Comparison of ENCODE assay signal across 20 mouse cellular contexts in genomic region chr11:88123021-88123420, GRCm38 (mm10). TPM values are rescaled to one million over a fixed set of nuclear protein-coding genes. Genes with fewer than 3 reads are reported as not detected.
DNase-seq lines count a peak whose midpoint lies in the region; ATAC-seq lines count a peak whose summit lies in the region.
"Had no signal": no experiment of that assay in that cellular context is flagged by ENCODE, and none has a peak within 500 bp of the region (broad histone marks: within the 10 kb centered on the region; RNA-seq: fewer than 3 reads in every experiment).

No protein-coding gene starts in this region.

- no peaks in the 10 kb centered on the region for H3K9me3 ChIP-seq in forebrain, embryonic 11.5 days (ENCODE audit: control insufficient read depth, low read length)
- H3K9me3 ChIP-seq in forebrain, embryonic 13.5 days (replicated peaks), result no peaks in the 10 kb centered on the region
- no peaks in the 10 kb centered on the region for H3K9me3 ChIP-seq in kidney, embryonic 15.5 days (replicated peaks)
- no peaks in the 10 kb centered on the region for H3K9me3 ChIP-seq in embryonic facial prominence, embryonic 10.5 days
- no peaks in the 10 kb centered on the region for H3K9me3 ChIP-seq in neural tube, embryonic 15.5 days (replicated peaks)
- H3K9me3 ChIP-seq: heart, embryonic 13.5 days had no signal

- no peak overlapping the region for H3K9ac ChIP-seq in forebrain, embryonic 11.5 days (ENCODE audit: low read length)
- no peak overlapping the region for H3K9ac ChIP-seq in forebrain, embryonic 13.5 days
- 0 out of 2 replicates have a peak overlapping the region, but pooled peaks have one; percentile 19 for H3K9ac ChIP-seq in kidney, embryonic 15.5 days
- no peak overlapping the region for H3K9ac ChIP-seq in neural tube, embryonic 15.5 days (replicated peaks)
- H3K9ac ChIP-seq: heart, embryonic 13.5 days had no signal

- H3K4me1 ChIP-seq in forebrain, embryonic 11.5 days (replicated peaks; ENCODE audit: control insufficient read depth, insufficient read depth, low read length), result peaks cover 51% of the 10 kb centered on the region
- peaks cover 74% of the 10 kb centered on the region for H3K4me1 ChIP-seq in forebrain, embryonic 13.5 days
- H3K4me1 ChIP-seq in kidney, embryonic 15.5 days, result peaks cover 56% of the 10 kb centered on the region
- H3K4me1 ChIP-seq in embryonic facial prominence, embryonic 10.5 days, result peaks cover 81% of the 10 kb centered on the region
- peaks cover 48% of the 10 kb centered on the region for H3K4me1 ChIP-seq in neural tube, embryonic 15.5 days

- no peaks in the 10 kb centered on the region for H3K27me3 ChIP-seq in forebrain, embryonic 11.5 days (ENCODE audit: control insufficient read depth, insufficient read depth, low read length)
- H3K27me3 ChIP-seq in forebrain, embryonic 13.5 days, result no peaks in the 10 kb centered on the region
- no peaks in the 10 kb centered on the region for H3K27me3 ChIP-seq in kidney, embryonic 15.5 days
- H3K27me3 ChIP-seq in embryonic facial prominence, embryonic 10.5 days (replicated peaks; ENCODE audit: low read depth, poor library complexity, severe bottlenecking), result no peaks in the 10 kb centered on the region
- no peaks in the 10 kb centered on the region for H3K27me3 ChIP-seq in neural tube, embryonic 15.5 days (replicated peaks)
- H3K27me3 ChIP-seq: heart, embryonic 13.5 days had no signal

- no peak for DNase-seq in forebrain, embryonic 11.5 days (ENCODE audit: low spot score)
- DNase-seq in kidney, adult 9 months, result no peak
- no peak for DNase-seq in embryonic facial prominence, embryonic 10.5 days (ENCODE audit: low spot score)
- DNase-seq in ovary, postnatal 14 days (ENCODE audit: low spot score), result no peak
- DNase-seq: adrenal gland, postnatal 25 days; cerebellum, adult 9-11 months; embryo, embryonic 11 days; heart, postnatal 36 days; layer of hippocampus, postnatal 36 days; lung, adult 2 months; lung, postnatal 36 days; thymus, postnatal 25 days had no signal

- no peak for ATAC-seq in forebrain, embryonic 11.5 days (replicated peaks; ENCODE audit: low FRiP score)
- ATAC-seq in forebrain, embryonic 13.5 days, result no peak
- ATAC-seq in kidney, embryonic 15.5 days (replicated peaks; ENCODE audit: low FRiP score), result no peak
- no peak for ATAC-seq in neural tube, embryonic 15.5 days (ENCODE audit: low FRiP score)
- ATAC-seq in CD4-positive, CD25-positive, alpha-beta regulatory T cell, adult 4 months, result no peak
- ATAC-seq: intestine, embryonic 16.5 days had no signal

- H3K36me3 ChIP-seq in forebrain, embryonic 11.5 days (ENCODE audit: control insufficient read depth, insufficient read depth, low read length), result no peaks in the 10 kb centered on the region
- H3K36me3 ChIP-seq in forebrain, embryonic 13.5 days (ENCODE audit: poor library complexity, severe bottlenecking), result peaks cover 6% of the 10 kb centered on the region; the same call in 1 of the 2 replicates
- H3K36me3 ChIP-seq in kidney, embryonic 15.5 days, result 0 out of 2 replicates have a peak, but pooled peaks cover 3% of the 10 kb centered on the region
- peaks cover 13% of the 10 kb centered on the region for H3K36me3 ChIP-seq in embryonic facial prominence, embryonic 10.5 days (replicated peaks)
- H3K36me3 ChIP-seq in neural tube, embryonic 15.5 days, result no peaks in the 10 kb centered on the region

- H3K4me2 ChIP-seq in forebrain, embryonic 11.5 days (ENCODE audit: low read depth, low read length, severe bottlenecking), result no peak overlapping the region
- H3K4me2 ChIP-seq in forebrain, embryonic 13.5 days, result no peak overlapping the region
- H3K4me2 ChIP-seq in kidney, embryonic 15.5 days, result no peak overlapping the region
- no peak overlapping the region for H3K4me2 ChIP-seq in neural tube, embryonic 15.5 days
- H3K4me2 ChIP-seq: heart, embryonic 13.5 days; liver, embryonic 11.5 days had no signal

- no peak overlapping the region for H3K4me3 ChIP-seq in forebrain, embryonic 11.5 days (ENCODE audit: low read depth, low read length)
- no peak overlapping the region for H3K4me3 ChIP-seq in forebrain, embryonic 13.5 days
- no peak overlapping the region for H3K4me3 ChIP-seq in kidney, embryonic 15.5 days (replicated peaks)
- no peak overlapping the region for H3K4me3 ChIP-seq in embryonic facial prominence, embryonic 10.5 days
- H3K4me3 ChIP-seq in neural tube, embryonic 15.5 days (replicated peaks), result no peak overlapping the region
- H3K4me3 ChIP-seq: heart, embryonic 13.5 days had no signal

- 66% methylated on average over 5 of the region's 5 CpGs for WGBS in forebrain, embryonic 11.5 days
- 73% methylated on average over 5 of the region's 5 CpGs for WGBS in forebrain, embryonic 13.5 days
- WGBS in kidney, embryonic 15.5 days, result 59% methylated on average over 5 of the region's 5 CpGs
- WGBS in embryonic facial prominence, embryonic 10.5 days, result 60% methylated on average over 5 of the region's 5 CpGs
- 77% methylated on average over 5 of the region's 5 CpGs for WGBS in neural tube, embryonic 15.5 days

- peak overlapping the region; percentile 13; the same call in 1 of the 2 replicates for H3K27ac ChIP-seq in forebrain, embryonic 11.5 days (ENCODE audit: low read depth, low read length)
- no peak overlapping the region for H3K27ac ChIP-seq in forebrain, embryonic 13.5 days
- H3K27ac ChIP-seq in kidney, embryonic 15.5 days, result no peak overlapping the region
- H3K27ac ChIP-seq in embryonic facial prominence, embryonic 10.5 days (replicated peaks), result peak overlapping the region; percentile 48; the same call in 1 of the 2 replicates
- peak overlapping the region; percentile 41; the same call in 1 of the 2 replicates for H3K27ac ChIP-seq in neural tube, embryonic 15.5 days (replicated peaks)
- H3K27ac ChIP-seq: kidney, postnatal 0 days had no signal

RNA-seq across cellular contexts. Expression of gene Cuedc1, which starts 25.2 kb away (rescaled TPM):
- polyA plus RNA-seq in forebrain, embryonic 11.5 days (2014; fragmentation: Nextera tagmentation; extraction: Ambion mirVana), result 26.2 and 29.0 TPM in 2 replicates
- polyA plus RNA-seq in forebrain, embryonic 13.5 days (2015; fragmentation: Nextera tagmentation; extraction: Ambion mirVana), result 32.8 and 37.4 TPM in 2 replicates
- polyA plus RNA-seq in kidney, embryonic 15.5 days (2015; fragmentation: Nextera tagmentation; extraction: Ambion mirVana), result 18.8 and 23.4 TPM in 2 replicates
- polyA plus RNA-seq in embryonic facial prominence, embryonic 10.5 days (2016; fragmentation: Nextera tagmentation; extraction: Ambion mirVana), result 20.8 and 21.9 TPM in 2 replicates
- polyA plus RNA-seq in neural tube, embryonic 15.5 days (2015; fragmentation: Nextera tagmentation; extraction: Ambion mirVana), result 40.6 and 49.0 TPM in 2 replicates
- 1 to 10 TPM; 4.1 to 9.9 TPM for polyA plus RNA-seq in CD4-positive, CD25-positive, alpha-beta regulatory T cell, adult 4 months (2017; shearing (Covaris generic))

RNA-seq across cellular contexts. Expression of gene Vezf1, which starts 54.9 kb away (rescaled TPM):
- 84.8 and 87.7 TPM in 2 replicates for polyA plus RNA-seq in forebrain, embryonic 11.5 days (2014; fragmentation: Nextera tagmentation; extraction: Ambion mirVana)
- polyA plus RNA-seq in forebrain, embryonic 13.5 days (2015; fragmentation: Nextera tagmentation; extraction: Ambion mirVana), result 65.6 and 72.7 TPM in 2 replicates
- 42.5 and 42.8 TPM in 2 replicates for polyA plus RNA-seq in kidney, embryonic 15.5 days (2015; fragmentation: Nextera tagmentation; extraction: Ambion mirVana)
- 59.4 and 60.0 TPM in 2 replicates for polyA plus RNA-seq in embryonic facial prominence, embryonic 10.5 days (2016; fragmentation: Nextera tagmentation; extraction: Ambion mirVana)
- 35.0 and 39.1 TPM in 2 replicates for polyA plus RNA-seq in neural tube, embryonic 15.5 days (2015; fragmentation: Nextera tagmentation; extraction: Ambion mirVana)
- 10 to 100 TPM; 23.6 to 25.6 TPM for polyA plus RNA-seq in CD4-positive, CD25-positive, alpha-beta regulatory T cell, adult 4 months (2017; shearing (Covaris generic))

Comparison
In these comparisons a context has a peak if more than half of its experiments do, and no peak if none do; other contexts are left out.
1. H3K27ac ChIP-seq: peak in forebrain, embryonic 11.5 days (single experiment), embryonic facial prominence, embryonic 10.5 days (single experiment) and neural tube, embryonic 15.5 days (single experiment); none in forebrain, embryonic 13.5 days (single experiment) and kidney, embryonic 15.5 days (single experiment).